Mouse (Mus musculus): ENCODE measurements at regions not wholly inside any gene's neighbourhood (a gene's known extent, or its start where the extent isn't known, plus 50 kb on each side); places are given as distances from the start of the nearest gene placed in this dataset.

DNA sequence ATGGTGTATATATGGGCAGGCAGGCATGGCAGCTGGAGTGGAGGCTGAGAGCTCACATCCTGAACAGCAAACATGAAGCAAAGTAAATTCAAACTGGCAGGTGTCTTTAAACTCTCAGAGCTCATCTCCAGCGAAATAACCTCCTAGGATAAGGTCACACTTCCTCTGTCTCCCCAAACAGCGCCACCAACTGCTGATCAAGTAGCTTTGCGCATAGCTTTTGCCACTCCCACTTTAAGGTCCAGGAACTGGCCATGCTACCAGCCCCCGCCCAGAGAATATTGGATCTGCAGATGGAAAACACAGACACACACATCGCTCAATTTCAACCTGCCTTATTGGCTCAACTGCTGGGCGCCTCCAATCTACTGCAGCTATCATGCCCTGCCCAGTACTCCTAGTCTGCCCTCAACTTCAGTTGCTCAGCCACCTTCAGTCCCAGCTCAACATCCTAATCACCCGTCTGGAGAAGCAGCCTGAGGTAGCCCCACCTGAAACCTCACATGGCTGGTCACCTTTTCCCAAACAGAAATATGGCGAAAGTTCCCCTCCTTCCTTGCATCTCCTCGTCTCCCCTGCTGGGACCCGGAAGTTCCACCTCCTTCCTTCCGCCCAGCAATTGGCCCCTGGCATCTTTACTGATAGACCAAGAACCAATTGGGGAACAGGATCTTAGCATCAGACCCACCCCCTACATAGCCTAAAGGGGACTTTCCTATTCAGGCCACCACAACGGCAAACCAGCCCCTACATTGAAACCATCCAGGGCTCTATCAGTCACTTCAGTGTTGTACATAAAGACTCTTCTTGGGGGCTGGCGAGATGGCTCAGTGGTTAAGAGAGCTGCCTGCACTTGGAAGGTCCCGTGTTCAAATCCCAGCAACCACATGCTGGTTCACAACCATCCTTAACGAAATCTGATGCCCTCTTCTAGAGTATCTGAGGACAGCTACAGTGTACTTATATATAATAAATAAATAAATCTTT lies 70.4 kb upstream of the Slc38a4 start:
- no peak for DNase-seq

DNA sequence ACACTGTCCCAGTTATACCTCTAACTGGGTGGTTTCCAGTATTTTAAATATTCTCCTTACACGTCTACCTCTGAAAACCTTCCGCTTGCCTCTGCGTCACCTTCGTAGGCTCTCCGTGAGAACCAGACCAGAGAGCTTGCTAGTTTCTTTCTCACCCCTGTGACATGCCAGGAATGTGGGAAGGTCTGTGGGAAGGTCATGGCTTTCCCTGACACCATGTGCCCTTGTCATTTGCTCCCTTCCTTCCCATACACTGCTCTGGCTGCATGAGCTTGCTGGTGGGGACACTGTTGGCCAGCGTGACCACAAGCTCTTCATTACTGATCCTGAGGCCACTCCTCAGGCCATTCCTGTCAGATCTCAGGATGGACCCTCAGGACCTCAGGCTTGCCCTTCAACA lies 66.5 kb upstream of the Slc38a4 start:
- DNase-seq = no peak

DNA sequence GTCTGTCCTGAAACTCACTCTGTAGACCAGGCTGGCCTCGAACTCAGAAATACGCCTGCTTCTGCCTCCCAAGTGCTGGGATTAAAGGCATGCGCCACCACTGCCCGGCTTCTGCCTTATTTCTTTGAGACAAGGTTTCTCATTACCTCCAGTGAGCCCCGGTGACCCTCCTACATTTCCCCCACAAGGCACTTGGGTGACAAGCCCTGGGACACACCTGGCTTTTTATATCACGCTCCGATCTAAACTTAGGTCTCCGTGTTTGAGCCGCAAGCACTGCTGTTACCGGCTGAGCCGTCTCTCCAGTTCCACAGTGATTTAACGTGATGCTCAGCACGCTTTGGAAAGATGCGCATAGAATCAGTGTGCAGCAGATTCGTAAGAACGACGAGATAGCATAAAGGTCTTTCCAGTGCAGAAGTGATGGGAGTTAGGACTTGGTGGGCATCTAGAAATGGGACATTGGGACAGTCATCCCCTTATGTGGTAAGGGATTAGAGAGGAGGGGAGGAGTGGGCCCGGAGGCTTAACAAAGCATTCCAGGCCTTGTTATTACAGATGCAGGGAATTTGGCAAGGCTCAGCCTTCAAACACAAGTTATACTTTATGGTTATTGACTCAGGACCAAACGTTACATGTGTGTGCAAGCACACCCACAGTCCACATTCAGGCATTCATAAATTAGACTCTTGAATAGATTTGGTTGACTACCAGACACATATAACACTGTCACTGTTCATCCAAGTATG lies 56.9 kb upstream of the Slc38a4 start:
- no peak for DNase-seq

DNA sequence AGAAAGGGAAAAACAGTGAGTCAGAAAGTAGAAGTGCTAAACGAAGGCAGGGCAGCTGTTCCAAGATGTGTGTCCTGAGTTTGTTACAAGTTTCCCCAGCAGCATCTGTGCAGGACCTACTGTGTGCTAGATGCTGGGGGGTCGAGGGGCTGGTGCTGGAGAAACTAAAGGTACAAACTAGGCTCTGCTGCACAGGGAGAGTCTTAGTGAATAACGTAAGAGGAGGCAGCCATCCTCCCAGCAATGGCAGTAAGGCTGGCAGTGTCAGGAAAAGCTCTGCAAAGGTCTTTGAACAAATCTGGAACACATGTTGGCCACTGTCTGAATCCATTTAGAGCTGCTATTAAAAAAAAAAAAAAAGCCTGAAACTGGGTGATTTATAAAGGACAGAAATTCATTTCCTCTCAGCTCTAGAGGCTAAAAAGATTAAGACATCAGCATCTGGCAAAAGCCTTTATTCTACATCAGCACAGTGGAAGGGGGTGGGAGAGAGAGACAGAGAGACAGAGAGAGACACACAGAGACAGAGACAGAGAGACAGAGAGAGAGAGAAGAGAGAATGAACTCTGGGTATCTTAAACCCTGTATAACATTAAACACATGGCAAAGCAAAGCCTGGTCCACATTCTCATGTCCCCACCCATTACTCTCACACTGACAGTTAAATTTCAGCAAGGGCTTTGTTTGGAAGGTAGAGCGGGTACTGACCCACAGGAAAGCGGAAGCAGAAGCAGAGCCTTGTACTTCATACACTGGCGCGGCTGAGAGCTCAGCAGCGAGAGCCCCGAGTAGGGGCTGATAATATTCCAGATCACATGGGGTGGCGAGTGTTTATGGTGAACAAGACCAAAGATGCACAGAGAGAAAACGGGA lies 55.8 kb upstream of the Slc38a4 start:
- DNase-seq = no peak

DNA sequence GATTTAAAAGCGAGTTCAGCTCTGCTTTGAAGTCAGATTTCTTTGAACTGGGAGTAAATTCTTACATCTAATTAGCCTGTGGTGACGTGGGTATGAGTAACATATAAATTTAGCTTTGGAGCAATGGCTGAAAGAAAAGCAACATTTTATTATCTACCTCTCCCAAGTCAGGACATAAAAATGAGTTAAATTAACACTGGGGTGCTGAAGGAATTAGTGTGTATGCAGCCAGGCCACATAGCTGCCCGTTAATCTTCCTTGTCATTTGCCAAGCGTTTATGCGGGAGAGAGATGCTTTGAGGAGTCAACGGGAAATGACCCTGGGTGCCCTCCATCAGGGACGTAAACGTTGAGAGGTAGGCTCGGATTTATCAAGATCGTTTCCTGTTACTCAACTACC lies 52.0 kb upstream of the Slc38a4 start:
- no peak for DNase-seq

DNA sequence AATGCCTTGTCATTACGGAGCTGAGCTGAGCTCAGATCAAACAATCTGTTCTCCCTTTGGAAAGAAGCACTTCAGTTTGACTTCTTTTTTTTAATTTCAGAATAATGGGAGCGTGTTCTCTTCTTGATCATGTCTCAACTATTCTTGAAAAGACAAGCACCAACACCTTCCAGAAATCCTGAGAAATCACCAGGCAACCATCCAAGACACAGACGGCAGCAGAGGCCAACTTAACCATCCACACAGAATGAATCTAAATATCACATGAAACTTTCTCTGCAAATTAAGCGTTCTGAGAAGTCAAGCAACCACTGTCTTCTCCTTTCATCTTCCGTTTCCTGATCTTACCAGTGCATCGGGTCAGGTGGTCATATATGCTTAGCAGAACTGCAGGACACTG lies 50.8 kb upstream of the Slc38a4 start:
- peak; percentile 9 to 13 for DNase-seq
